Mouse (Mus musculus) cerebellum, adult 2 months (tissue): Measurements from ENCODE around the gene Comp.

Experiments used
- CTCF ChIP-seq: fragments of 200-500 bp; IDR thresholded peaks from 2 replicates; pipeline ENCODE4 v1.5.1; 2011; ENCODE audit warnings: low read depth, mild to moderate bottlenecking, control low read depth, low read length, moderate library complexity, borderline replicate concordance; ENCODE audit not compliant: insufficient read depth
- POLR2A ChIP-seq: fragments of 200-500 bp; IDR thresholded peaks from 2 replicates; pipeline ENCODE4 v1.6.1; 2011; ENCODE audit warnings: low read length, control low read depth, borderline replicate concordance; ENCODE audit not compliant: insufficient read depth

DNA sequence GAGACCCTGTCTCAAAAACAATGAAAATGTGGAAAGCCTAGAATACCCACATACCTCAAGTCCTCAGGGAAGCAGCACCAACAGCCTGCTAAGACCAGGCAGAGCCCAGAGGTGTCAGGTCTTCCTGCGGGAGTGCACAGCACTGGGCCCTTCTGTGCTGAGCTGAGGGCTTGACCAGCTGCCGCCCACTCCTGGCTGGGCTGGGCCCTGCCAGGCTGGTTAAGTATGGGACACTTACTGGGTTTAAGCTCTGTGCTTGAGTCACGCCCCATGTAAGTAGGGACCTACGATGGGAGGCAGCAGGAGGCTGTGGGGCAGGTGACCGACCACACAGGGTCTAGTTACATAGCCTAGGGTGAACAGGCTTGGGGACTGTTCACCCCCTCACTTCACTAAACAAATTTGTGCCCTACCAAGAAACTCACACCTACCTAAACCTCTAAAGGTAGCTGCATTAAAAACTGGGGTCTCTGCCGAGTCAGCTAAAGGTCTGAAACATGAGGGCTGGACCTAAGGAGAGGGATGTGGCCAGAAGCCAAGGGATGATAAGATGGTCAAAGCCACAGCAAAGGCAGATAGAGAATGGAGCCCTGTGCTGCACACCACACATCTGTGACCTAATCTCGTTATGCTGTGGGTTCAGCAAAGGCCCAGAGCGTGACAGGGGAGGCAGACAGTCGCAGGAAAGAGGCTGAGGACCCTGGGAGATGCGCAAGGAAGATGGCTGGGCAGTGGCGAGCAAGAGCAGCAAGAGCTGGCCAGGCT lies 46.7 kb downstream of the Comp start:
- TF ChIP-seq CTCF (no peak), POLR2A (no peak)
